Mouse (Mus musculus): ENCODE data around the gene Baz2a. TPM values are rescaled to one million over a fixed set of nuclear protein-coding genes. Genes with fewer than 3 reads are reported as not detected.
A peak's percentile ranks its signal among the peaks of the same experiment; 100 is the strongest.
"Not testable (repeated sequence)": the region's sequence is repeated elsewhere in the genome, so short reads cannot be mapped to it uniquely, and the experiment has no call there.

Gene Baz2a
- polyA plus RNA-seq, 1 experiment from 2014 or later = 10.1 TPM

DNA sequence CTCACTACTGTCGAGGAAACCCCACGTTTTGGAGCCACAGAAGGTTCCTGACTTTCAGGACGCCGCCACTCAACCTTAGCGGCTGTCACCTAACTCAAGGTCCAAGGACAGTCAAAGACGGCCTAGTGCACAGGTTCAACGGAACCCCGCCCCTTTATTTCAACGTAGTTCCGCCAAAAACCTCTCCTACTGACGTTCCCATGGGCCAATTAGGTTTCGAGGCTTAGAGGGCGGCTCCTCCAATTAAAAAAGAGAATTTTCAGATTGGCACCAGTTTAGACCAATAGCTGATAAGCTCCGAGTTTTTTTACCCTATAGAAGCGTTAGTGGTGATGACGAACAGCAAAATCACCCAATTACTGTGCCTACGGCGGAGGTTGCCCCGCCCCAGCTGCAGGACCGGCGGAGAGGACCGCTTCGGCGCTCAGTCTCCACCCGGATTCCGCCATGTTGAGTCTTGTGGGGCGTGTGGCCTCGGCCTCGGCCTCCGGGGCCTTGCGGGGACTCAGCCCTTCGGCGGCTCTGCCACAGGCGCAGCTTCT is 8.4 kb upstream of the Baz2a start, which contains the start of gene Atp5b:
Atp5b (plus strand) TSS at position 394 of the 542 bp plus-strand sequence.
- Histone ChIP-seq H3K36me3 (peaks cover 23% of the 10 kb centered on the region), H3K9ac (peak within 1 kb of the TSS; percentile 82), H3K9me3 (no peaks in the 10 kb centered on the region), H3K27me3 (replicated peaks) (no peaks in the 10 kb centered on the region), H3K4me1 (0 out of 2 replicates have a peak, but pooled peaks cover 3% of the 10 kb centered on the region), H3K4me3 (replicated peaks) (peak within 1 kb of the TSS; percentile 91), H3K27ac (peak within 1 kb of the TSS; percentile 86), H3K4me2 (peak within 1 kb of the TSS; percentile 71)
- ATAC-seq (ENCODE audit: insufficient read depth, low FRiP score, low read depth) = peak; percentile 98
- WGBS = under 1% methylated on average over 34 of the region's 34 CpGs

DNA sequence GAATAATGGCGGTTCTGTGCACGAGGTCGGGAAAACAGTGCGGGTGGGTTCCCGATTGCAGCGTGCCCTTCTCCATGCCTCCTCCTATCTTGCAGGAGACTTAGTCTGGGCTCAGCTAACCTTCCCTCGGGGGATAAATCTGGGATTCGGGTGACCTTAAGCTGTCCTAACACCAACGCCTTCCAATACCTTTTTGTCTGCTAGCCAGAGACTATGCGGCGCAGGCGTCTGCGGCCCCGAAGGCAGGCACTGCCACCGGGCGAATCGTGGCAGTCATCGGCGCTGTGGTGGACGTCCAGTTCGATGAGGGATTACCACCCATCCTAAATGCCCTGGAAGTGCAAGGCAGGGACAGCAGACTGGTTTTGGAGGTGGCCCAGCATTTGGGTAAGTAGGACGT is 7.7 kb upstream of the Baz2a start:
- H3K4me2 ChIP-seq = peak overlapping the region; percentile 71
- ATAC-seq (ENCODE audit: insufficient read depth, low FRiP score, low read depth) = no peak
- H3K9ac ChIP-seq = peak overlapping the region; percentile 82
- peak overlapping the region; percentile 91 for H3K4me3 ChIP-seq (replicated peaks)
- H3K27ac ChIP-seq = peak overlapping the region; percentile 86
- no peaks in the 10 kb centered on the region for H3K9me3 ChIP-seq
- no peaks in the 10 kb centered on the region for H3K27me3 ChIP-seq (replicated peaks)
- WGBS = under 1% methylated on average over 22 of the region's 22 CpGs
- peaks cover 30% of the 10 kb centered on the region for H3K36me3 ChIP-seq
- 0 out of 2 replicates have a peak, but pooled peaks cover 3% of the 10 kb centered on the region for H3K4me1 ChIP-seq

DNA sequence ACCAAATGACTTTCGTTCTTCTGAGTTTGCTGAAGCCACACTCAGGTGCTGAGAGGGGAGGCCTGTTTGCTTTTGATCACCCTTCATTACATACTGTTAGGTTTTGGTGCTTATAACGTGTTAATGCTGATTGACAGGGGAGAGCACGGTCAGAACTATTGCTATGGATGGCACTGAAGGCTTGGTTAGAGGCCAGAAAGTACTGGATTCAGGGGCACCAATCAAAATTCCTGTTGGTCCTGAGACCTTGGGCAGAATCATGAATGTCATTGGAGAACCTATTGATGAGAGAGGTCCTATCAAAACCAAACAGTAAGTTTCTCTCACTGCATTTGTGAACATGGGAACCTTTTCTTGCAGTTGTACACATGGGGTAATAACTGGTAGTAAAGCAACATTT is 7.2 kb upstream of the Baz2a start:
- H3K4me2 ChIP-seq = peak overlapping the region; percentile 71
- H3K27me3 ChIP-seq (replicated peaks) = no peaks in the 10 kb centered on the region
- H3K4me3 ChIP-seq (replicated peaks) = peak overlapping the region; percentile 91
- peak overlapping the region; percentile 82 for H3K9ac ChIP-seq
- H3K4me1 ChIP-seq = 0 out of 2 replicates have a peak, but pooled peaks cover 3% of the 10 kb centered on the region
- ATAC-seq (ENCODE audit: insufficient read depth, low FRiP score, low read depth) = no peak
- 2% methylated on average over 3 of the region's 3 CpGs for WGBS
- no peaks in the 10 kb centered on the region for H3K9me3 ChIP-seq
- peaks cover 35% of the 10 kb centered on the region for H3K36me3 ChIP-seq
- peak overlapping the region; percentile 86 for H3K27ac ChIP-seq

DNA sequence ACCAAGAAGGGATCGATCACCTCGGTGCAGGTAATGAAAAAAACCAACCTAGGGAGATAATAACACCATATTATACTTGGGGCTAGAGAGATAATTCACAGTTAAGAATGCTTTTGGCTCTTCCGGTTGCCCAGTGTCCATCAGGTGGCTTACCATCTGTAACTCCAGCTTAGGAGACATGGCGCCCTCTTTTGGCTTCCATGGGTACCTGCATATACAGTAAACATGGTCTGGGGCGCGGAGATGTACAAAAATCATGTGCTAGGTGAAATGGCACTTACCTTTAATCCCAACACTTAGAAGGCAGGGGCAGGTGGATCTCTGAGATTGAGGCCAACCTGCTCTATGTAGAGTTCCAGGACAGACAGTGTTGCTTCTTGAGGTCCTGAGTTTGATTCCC is 5.0 kb upstream of the Baz2a start:
- 74% methylated on average over 6 of the region's 6 CpGs for WGBS
- Histone ChIP-seq H3K27me3 (replicated peaks) (no peaks in the 10 kb centered on the region), H3K36me3 (peaks cover 44% of the 10 kb centered on the region), H3K4me2 (no peak overlapping the region), H3K27ac (no peak overlapping the region), H3K9me3 (no peaks in the 10 kb centered on the region), H3K9ac (no peak overlapping the region), H3K4me1 (peaks cover 11% of the 10 kb centered on the region), H3K4me3 (replicated peaks) (no peak overlapping the region)
- ATAC-seq (ENCODE audit: insufficient read depth, low FRiP score, low read depth) = no peak

DNA sequence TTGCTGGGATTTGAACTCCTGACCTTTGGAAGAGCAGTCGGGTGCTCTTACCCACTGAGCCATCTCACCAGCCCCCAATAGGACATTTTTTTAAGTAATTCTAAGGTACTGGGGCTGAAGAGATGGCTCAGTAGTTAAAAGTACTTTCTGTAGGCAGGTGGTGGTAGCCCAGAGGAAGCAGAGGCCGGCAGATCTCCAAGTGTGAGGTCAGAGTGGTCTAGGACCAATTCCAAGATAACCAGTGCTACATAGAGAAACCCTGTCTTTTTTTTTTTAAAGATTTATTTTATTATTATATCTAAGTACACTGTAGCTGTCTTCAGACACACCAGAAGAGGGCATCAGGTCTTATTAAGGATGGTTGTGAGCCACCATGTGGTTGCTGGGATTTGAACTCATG is 4.2 kb upstream of the Baz2a start:
- H3K9me3 ChIP-seq; H3K27ac ChIP-seq; H3K9ac ChIP-seq; H3K4me3 ChIP-seq (replicated peaks); H3K27me3 ChIP-seq (replicated peaks); H3K4me2 ChIP-seq; ATAC-seq (ENCODE audit: insufficient read depth, low FRiP score, low read depth): not testable (repeated sequence)
- peaks cover 44% of the 10 kb centered on the region for H3K36me3 ChIP-seq
- 69% methylated on average over 2 of the region's 2 CpGs for WGBS
- H3K4me1 ChIP-seq = peaks cover 17% of the 10 kb centered on the region

DNA sequence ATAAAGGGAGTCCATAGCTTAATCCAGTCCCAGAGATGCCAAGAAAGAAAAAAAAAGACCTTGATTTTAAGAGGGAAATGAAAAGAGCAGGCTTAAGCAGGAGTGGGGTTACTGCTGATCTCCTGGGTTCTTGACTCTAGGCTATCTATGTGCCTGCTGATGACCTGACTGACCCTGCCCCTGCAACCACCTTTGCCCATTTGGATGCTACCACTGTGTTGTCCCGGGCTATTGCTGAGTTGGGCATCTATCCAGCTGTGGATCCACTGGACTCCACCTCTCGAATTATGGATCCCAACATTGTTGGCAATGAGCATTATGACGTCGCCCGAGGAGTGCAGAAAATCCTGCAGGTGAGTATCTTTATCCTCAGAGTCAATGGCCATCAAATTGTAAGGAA is 3.2 kb upstream of the Baz2a start:
- Histone ChIP-seq H3K9ac (no peak overlapping the region), H3K4me1 (peaks cover 17% of the 10 kb centered on the region), H3K36me3 (peaks cover 44% of the 10 kb centered on the region), H3K4me2 (no peak overlapping the region), H3K27ac (no peak overlapping the region), H3K9me3 (no peaks in the 10 kb centered on the region), H3K27me3 (replicated peaks) (no peaks in the 10 kb centered on the region), H3K4me3 (replicated peaks) (no peak overlapping the region)
- ATAC-seq (ENCODE audit: insufficient read depth, low FRiP score, low read depth) = no peak
- WGBS = 92% methylated on average over 5 of the region's 5 CpGs

DNA sequence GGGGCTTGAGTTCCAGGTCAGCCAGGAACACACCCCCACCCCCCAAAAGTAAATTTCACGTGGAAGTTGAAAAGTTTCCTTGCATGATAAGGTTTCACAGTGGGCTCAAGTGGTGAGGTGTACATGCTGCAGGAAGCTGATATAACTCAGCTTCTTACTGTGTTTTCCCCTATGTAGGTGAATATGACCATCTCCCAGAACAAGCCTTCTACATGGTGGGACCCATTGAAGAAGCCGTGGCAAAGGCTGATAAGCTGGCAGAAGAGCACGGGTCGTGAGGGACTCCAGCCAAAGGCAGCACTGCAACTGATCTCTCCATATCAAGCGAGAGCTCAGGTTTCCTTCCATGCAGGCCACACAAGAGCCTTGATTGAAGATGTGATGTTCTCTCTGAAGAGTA is 1.5 kb upstream of the Baz2a start:
- Histone ChIP-seq H3K4me3 (replicated peaks) (no peak overlapping the region), H3K27me3 (replicated peaks) (no peaks in the 10 kb centered on the region), H3K4me2 (no peak overlapping the region), H3K36me3 (peaks cover 44% of the 10 kb centered on the region), H3K27ac (no peak overlapping the region), H3K4me1 (peaks cover 33% of the 10 kb centered on the region), H3K9me3 (no peaks in the 10 kb centered on the region), H3K9ac (no peak overlapping the region)
- no peak for ATAC-seq (ENCODE audit: insufficient read depth, low FRiP score, low read depth)
- WGBS = 62% methylated on average over 5 of the region's 5 CpGs

DNA sequence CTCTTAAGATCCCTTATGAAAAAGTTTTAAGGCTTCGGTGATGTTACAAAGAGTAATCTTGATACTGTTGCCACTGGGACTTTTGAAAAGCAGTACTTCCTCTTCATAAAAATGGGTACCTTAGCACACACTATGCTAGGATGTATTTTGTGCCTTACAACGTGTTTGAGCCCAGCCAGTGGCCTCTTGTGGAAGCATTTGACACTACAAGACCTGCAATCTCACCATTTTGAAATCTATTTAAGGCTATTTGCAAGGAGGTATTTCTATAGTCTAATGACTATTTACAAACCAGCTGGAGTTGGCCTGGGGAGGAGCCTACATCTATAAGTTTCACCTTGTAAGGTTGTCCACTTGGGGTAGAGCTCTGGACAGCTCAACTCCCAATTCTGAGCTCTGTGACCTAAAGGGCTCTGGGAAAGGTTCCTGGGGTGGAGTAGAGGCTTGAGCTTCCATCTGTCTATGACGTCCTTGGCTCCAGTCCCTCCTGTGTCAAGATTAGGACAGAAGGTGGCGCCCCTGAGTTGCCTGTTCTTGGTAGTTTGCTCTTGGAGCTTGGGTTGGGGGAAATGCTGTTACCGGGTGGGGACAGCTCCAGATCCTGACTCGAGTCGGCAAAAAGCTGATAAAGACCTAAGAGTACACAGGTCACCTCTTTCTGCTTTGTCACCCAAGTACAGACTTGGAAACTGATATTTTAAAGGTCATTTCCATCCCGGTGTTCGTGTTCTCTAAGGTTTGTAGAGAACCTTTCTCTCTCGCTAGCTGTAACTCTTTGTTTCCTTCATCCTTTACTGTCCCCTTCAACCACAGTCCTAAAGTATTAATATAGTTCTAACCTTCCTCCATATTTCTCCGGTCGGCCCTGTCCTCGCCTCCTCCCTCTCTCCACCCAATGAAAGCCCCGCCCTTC is 470 bp upstream of the Baz2a start:
- peak overlapping the region; percentile 79 for H3K4me3 ChIP-seq (replicated peaks)
- peak overlapping the region; percentile 86 for H3K4me2 ChIP-seq
- peaks cover 40% of the 10 kb centered on the region for H3K4me1 ChIP-seq
- peaks cover 33% of the 10 kb centered on the region for H3K36me3 ChIP-seq
- H3K27ac ChIP-seq = peak overlapping the region; percentile 95
- ATAC-seq (ENCODE audit: insufficient read depth, low FRiP score, low read depth) = peak; percentile 78
- 5% methylated on average over 14 of the region's 14 CpGs for WGBS
- no peaks in the 10 kb centered on the region for H3K9me3 ChIP-seq
- H3K27me3 ChIP-seq (replicated peaks) = no peaks in the 10 kb centered on the region
- peak overlapping the region; percentile 19; the same call in 1 of the 2 replicates for H3K9ac ChIP-seq

DNA sequence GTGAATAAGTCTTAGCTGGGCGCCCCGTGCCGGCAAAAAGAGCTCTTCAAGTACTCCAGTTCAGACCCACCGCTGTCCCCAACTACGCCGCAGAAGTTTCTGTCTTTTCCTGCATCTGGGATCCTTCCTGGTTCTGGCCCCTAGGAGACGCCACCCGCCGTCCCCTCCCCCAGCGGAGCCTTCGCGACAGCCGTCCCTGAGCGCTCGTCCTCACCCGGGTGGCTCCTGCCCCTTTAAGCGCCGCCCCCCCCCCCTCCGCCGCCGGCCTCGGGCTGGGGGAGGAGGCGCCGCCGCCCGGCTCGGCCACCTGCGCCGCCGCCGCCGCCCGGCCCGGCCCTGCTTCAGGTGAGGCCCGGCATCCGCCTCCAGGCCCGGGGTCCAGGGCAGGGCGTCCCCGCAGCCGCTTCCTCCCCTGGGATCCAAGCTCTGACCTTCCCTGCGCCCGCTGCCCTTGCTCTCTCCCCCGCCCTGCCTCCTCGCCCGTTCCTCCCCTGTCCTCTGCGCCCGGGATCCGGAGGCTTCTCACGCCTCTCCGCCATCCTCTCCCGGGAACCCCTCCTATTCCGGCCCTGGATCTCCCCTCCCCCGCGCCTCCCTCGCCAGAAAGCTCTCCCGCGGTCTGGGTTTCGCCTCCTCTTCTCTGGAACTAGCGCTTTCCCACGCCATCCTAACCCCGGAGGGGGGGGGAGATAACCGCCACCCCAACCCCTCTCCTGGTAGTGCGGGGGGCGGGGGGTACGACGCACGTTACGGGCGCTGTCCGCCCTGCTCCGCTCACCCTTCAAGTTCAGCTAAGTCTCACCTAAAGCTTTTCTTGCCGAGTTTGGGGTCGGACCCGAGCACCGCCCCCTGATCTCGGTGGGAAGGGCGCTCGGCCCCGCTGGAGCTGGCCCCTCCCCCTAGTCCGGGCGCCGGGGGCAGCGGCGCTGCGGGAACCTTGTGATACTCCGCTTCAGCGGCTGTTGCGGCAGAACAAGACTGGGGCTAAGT is 1.4 kb downstream of the Baz2a start:
- H3K27me3 ChIP-seq (replicated peaks) = no peaks in the 10 kb centered on the region
- no peaks in the 10 kb centered on the region for H3K9me3 ChIP-seq
- H3K36me3 ChIP-seq = peaks cover 23% of the 10 kb centered on the region
- H3K4me2 ChIP-seq = peak overlapping the region; percentile 86
- H3K27ac ChIP-seq = peak overlapping the region; percentile 95
- H3K9ac ChIP-seq = peak overlapping the region; percentile 65
- H3K4me3 ChIP-seq (replicated peaks) = peak overlapping the region; percentile 79
- ATAC-seq (ENCODE audit: insufficient read depth, low FRiP score, low read depth) = peak; percentile 46
- H3K4me1 ChIP-seq = peaks cover 44% of the 10 kb centered on the region
- WGBS = under 1% methylated on average over 67 of the region's 88 CpGs

DNA sequence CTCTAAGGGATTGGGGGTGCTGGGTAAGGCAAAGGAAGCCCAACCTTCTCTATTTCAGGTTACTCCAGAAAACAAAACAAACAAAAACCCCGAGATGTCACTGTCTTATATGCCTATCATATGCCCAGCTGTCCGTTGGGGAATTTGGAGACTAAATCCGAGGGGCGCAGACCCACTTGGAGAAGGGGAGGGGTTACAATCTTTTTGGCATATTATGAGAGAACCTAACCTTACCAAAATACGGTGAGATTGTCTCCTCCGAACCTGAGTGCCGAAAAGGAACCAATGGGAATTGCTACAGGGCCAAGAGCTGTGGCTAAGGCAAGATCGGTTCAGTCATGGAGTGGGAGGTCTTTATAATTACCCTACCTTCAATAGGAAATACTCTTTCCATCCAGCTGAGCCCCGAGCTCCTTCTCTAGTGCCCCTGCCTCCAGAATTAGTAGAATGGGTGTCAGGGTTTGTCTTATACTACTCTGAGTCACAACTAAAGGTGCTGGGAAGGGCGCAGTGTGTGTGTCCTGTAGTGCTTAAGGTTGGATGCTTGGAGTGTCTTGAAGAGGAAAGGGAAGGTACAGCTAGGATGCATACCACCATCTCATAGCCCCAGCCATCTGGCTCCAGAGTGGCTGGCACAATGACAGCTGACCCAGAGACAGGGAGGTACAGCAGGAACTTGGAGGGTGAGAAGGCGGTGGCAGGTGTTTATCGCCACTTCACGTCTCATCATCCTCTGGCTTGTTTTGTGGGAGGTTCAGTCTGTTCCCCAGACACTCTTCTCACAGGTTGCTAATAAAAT is 2.3 kb downstream of the Baz2a start:
- Histone ChIP-seq H3K9me3 (no peaks in the 10 kb centered on the region), H3K36me3 (peaks cover 14% of the 10 kb centered on the region), H3K4me2 (peak overlapping the region; percentile 86), H3K27ac (peak overlapping the region; percentile 95), H3K4me3 (replicated peaks) (peak overlapping the region; percentile 79), H3K27me3 (replicated peaks) (no peaks in the 10 kb centered on the region), H3K4me1 (peaks cover 50% of the 10 kb centered on the region), H3K9ac (0 out of 2 replicates have a peak overlapping the region, but pooled peaks have one; percentile 65)
- WGBS = 32% methylated on average over 13 of the region's 13 CpGs
- no peak for ATAC-seq (ENCODE audit: insufficient read depth, low FRiP score, low read depth)

Data from stomach, embryonic 15.5 days (tissue).